Mouse (Mus musculus) kidney, embryonic 15.5 days (tissue): Measurements from ENCODE around the gene Emc9. TPM values are rescaled to one million over a fixed set of nuclear protein-coding genes. Genes with fewer than 3 reads are reported as not detected.

ENCODE experiments used
- ATAC-seq: fragments of 200-750 bp; cut with Nextera tagmentation; replicated peaks from 2 replicates; pipeline ENCODE4 v1.8.0; 2017; ENCODE audit warnings: moderate TSS enrichment; ENCODE audit not compliant: low FRiP score
- H3K27ac ChIP-seq: fragments of 300-500 bp; sonication (generic); 2 replicates; pipeline ENCODE4 v1.5.1; 2015; ENCODE audit warnings: mild to moderate bottlenecking, inconsistent platforms
- H3K27me3 ChIP-seq: fragments of 300-500 bp; sonication (generic); 2 replicates; pipeline ENCODE4 v1.6.1; 2015; ENCODE audit warnings: inconsistent platforms
- H3K36me3 ChIP-seq: fragments of 300-500 bp; sonication (generic); 2 replicates; pipeline ENCODE4 v1.6.1; 2015; ENCODE audit warnings: inconsistent platforms
- H3K4me1 ChIP-seq: fragments of 300-500 bp; sonication (generic); 2 replicates; pipeline ENCODE4 v1.6.1; 2015; ENCODE audit warnings: inconsistent platforms
- H3K4me2 ChIP-seq: fragments of 300-500 bp; sonication (generic); 2 replicates; pipeline ENCODE4 v1.6.1; 2015; ENCODE audit warnings: moderate library complexity, mild to moderate bottlenecking, inconsistent platforms
- H3K4me3 ChIP-seq: fragments of 300-500 bp; sonication (generic); replicated peaks from 2 replicates; pipeline ENCODE4 v1.5.1; 2015; ENCODE audit warnings: mild to moderate bottlenecking, inconsistent platforms
- H3K9ac ChIP-seq: fragments of 300-500 bp; sonication (generic); 2 replicates; pipeline ENCODE4 v1.6.1; 2015; ENCODE audit warnings: mild to moderate bottlenecking, inconsistent platforms
- H3K9me3 ChIP-seq: fragments of 300-500 bp; sonication (generic); replicated peaks from 2 replicates; pipeline ENCODE4 v1.6.1; 2016; ENCODE audit warnings: inconsistent platforms
- WGBS: fragments of 180-500 bp; shearing (Covaris S2); methylation state at CpG from one replicate; pipeline ENCODE4 v1.1.7; 2015; ENCODE audit warnings: mixed read lengths; 5-methylcytosine and 5-hydroxymethylcytosine counted together
- polyA plus RNA-seq: library from polyadenylated mRNA; unstranded; fragments of >200 nt; fragmentation: Nextera tagmentation; extraction: Ambion mirVana; gene quantifications from 2 replicates; pipeline ENCODE4 v1.2.1, GENCODE M21; 2015

Emc9 gene
- polyA plus RNA-seq, 1 experiment from 2014 or later, result 6.8 TPM

DNA sequence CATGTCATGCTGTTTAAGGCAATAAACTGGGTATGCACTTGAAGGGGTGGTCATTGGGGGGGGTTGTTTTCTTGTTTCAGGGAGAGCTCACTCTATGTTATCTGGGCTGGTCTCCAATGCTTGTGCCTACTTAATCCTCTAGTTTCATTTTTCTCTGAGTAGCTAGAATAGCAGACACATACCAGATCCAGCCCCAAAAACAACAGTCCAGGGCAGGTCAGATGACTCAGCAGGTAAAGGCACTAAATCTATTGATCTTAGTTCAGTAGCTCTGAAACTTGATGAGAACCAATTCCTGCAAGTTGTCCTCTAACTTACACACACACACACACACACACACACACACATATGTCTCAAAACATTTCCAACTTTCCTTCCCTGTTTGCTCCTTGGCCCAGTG, 13.3 kb downstream of the Emc9 start:
- Histone ChIP-seq H3K27ac (no peak overlapping the region), H3K36me3 (peaks cover 34% of the 10 kb centered on the region), H3K4me3 (no peak overlapping the region), H3K4me1 (peaks cover 11% of the 10 kb centered on the region), H3K4me2 (no peak overlapping the region), H3K9ac (no peak overlapping the region), H3K9me3 (no peaks in the 10 kb centered on the region), H3K27me3 (no peaks in the 10 kb centered on the region)
- ATAC-seq, result no peak

- Histone ChIP-seq H3K27me3 (no peaks in the 10 kb centered on the region), H3K4me1 (peaks cover 4% of the 10 kb centered on the region), H3K36me3 (peaks cover 46% of the 10 kb centered on the region), H3K27ac (no peak overlapping the region), H3K9me3 (no peaks in the 10 kb centered on the region), H3K4me3 (no peak overlapping the region), H3K9ac (no peak overlapping the region), H3K4me2 (no peak overlapping the region)
- no peak for ATAC-seq
- 89% methylated on average over 2 of the region's 2 CpGs for WGBS
These were observed 14.5 kb downstream of the Emc9 start for GRCm38 (mm10) chr14:55570588-55570987.

DNA sequence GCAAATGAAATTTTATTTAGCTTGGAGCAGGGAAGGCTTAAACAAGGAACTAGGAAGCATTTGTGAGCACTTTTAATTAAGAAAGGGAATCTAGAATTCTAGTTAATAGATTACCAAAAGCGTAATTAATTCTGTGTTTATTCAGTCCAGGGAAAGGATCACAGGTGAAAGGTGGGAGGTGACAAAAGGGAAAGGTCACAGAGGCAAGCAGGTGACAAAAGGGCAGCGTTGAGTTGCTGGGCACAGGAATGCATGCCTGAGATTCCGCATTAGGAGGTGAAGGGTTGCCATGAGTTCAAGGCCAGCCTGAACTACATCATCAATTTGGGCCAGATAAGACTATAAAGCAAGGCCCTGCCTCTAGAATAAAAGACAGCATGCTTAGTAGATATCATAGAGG, 17.6 kb downstream of the Emc9 start:
- no peak overlapping the region for H3K4me2 ChIP-seq
- peaks cover 76% of the 10 kb centered on the region for H3K36me3 ChIP-seq
- H3K27ac ChIP-seq, result no peak overlapping the region
- H3K27me3 ChIP-seq, result no peaks in the 10 kb centered on the region
- H3K4me1 ChIP-seq, result 0 out of 2 replicates have a peak, but pooled peaks cover 3% of the 10 kb centered on the region
- 79% methylated on average over 3 of the region's 3 CpGs for WGBS
- H3K9ac ChIP-seq, result no peak overlapping the region
- no peak for ATAC-seq
- H3K4me3 ChIP-seq, result no peak overlapping the region
- H3K9me3 ChIP-seq, result no peaks in the 10 kb centered on the region

- no peak overlapping the region for H3K4me2 ChIP-seq
- H3K4me1 ChIP-seq, result peaks cover 19% of the 10 kb centered on the region
- H3K4me3 ChIP-seq, result no peak overlapping the region
- H3K27me3 ChIP-seq, result no peaks in the 10 kb centered on the region
- H3K9ac ChIP-seq, result no peak overlapping the region
- H3K27ac ChIP-seq, result no peak overlapping the region
- 82% methylated on average over 3 of the region's 3 CpGs for WGBS
- no peak for ATAC-seq
- H3K9me3 ChIP-seq, result no peaks in the 10 kb centered on the region
- H3K36me3 ChIP-seq, result peaks cover 77% of the 10 kb centered on the region
These were observed 19.4 kb downstream of the Emc9 start for GRCm38 (mm10) chr14:55565748-55566147.

- H3K9me3 ChIP-seq, result no peaks in the 10 kb centered on the region
- H3K27me3 ChIP-seq, result no peaks in the 10 kb centered on the region
- H3K9ac ChIP-seq, result no peak overlapping the region
- 91% methylated on average over 11 of the region's 11 CpGs for WGBS
- H3K36me3 ChIP-seq, result peaks cover 58% of the 10 kb centered on the region
- H3K4me2 ChIP-seq, result no peak overlapping the region
- H3K4me1 ChIP-seq, result peaks cover 25% of the 10 kb centered on the region
- no peak overlapping the region for H3K4me3 ChIP-seq
- H3K27ac ChIP-seq, result no peak overlapping the region
- no peak for ATAC-seq
These were observed 21.9 kb downstream of the Emc9 start for GRCm38 (mm10) chr14:55563249-55563648.

DNA sequence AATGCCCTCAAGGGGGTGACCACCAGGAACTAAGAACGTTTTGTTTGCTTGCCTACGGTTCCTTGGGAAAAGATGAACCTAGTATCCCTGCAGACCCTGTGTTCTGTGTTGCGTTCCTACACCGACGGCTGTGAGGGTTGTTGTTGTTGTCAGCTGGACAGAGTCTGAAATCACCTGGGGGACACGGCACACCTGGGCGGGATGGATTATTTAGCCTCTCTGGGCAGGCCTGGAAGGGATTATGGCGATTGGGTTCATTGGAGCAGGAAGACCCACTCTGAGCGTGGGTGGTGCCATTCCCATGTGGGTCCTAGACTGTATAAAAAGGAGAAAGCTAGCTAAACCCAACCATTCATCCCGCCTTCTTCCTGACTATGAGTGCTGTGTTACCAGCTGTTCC, 23.2 kb downstream of the Emc9 start:
- Histone ChIP-seq H3K27me3 (no peaks in the 10 kb centered on the region), H3K27ac (peak overlapping the region; percentile 14; the same call in 1 of the 2 replicates), H3K4me2 (peak overlapping the region; percentile 87), H3K9me3 (no peaks in the 10 kb centered on the region), H3K36me3 (peaks cover 44% of the 10 kb centered on the region), H3K4me3 (peak overlapping the region; percentile 71), H3K9ac (no peak overlapping the region; the same call in 1 of the 2 replicates), H3K4me1 (peaks cover 32% of the 10 kb centered on the region)
- WGBS, result 76% methylated on average over 10 of the region's 10 CpGs
- ATAC-seq, result no peak

DNA sequence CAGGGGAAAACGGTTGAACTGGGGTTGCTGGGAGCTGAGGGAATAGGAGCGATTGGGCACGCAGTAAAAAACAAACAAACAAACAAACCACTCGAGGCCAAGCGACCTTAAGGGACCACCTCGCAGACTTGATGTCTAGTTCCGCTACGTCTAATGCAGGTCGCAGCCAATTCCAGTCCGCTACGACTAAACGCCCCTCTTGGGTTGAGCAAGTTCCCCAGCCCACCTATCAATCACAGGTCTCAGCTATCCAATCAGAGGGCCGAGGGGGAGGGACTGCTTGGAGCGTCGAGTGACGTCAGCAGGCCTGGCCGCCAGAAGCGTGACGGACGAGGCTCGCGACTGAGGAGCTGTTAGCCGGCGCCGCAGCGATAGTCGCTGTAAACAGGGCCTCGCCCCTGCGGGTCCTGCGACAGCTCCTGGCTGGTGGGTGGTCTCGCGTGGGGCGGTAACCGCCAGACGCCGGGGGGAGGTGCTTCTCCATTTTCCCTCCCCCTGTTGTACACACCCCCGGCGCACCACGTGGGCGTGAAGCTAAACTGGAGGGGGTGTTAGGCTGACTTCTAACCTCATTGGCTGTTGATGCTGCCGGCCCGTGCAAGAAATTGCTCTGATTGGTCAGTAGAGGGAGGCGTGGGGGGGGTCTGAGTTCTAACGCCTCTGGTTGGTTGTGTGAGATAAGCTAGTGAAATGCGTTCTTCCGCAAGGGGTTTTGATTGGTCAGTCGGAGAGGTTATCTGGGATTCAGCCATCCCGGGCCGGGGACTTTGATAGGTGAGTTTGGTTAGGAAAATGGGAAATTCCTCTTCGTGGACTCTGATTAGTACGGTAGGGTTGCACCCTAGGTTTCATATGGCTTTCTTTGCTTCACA, 24.7 kb downstream of the Emc9 start, which contains the start of gene A730061H03Rik:
Gene A730061H03Rik (minus strand): TSS at position 205 of the 872 bp plus-strand sequence.
- Histone ChIP-seq H3K27ac (peak within 1 kb of the TSS; percentile 99), H3K36me3 (peaks cover 30% of the 10 kb centered on the region), H3K4me1 (peaks cover 37% of the 10 kb centered on the region), H3K9ac (peak within 1 kb of the TSS; percentile 66), H3K27me3 (no peaks in the 10 kb centered on the region), H3K4me3 (peak within 1 kb of the TSS; percentile 71), H3K4me2 (peak within 1 kb of the TSS; percentile 87), H3K9me3 (no peaks in the 10 kb centered on the region)
- WGBS, result under 1% methylated on average over 51 of the region's 51 CpGs
- peak; percentile 97 for ATAC-seq

- peak within 1 kb of the TSS; percentile 71 for H3K4me3 ChIP-seq
- peak; percentile 90 for ATAC-seq
- peak within 1 kb of the TSS; percentile 66 for H3K9ac ChIP-seq
- H3K27ac ChIP-seq, result peak within 1 kb of the TSS; percentile 99
- H3K27me3 ChIP-seq, result no peaks in the 10 kb centered on the region
- peaks cover 37% of the 10 kb centered on the region for H3K4me1 ChIP-seq
- H3K36me3 ChIP-seq, result peaks cover 24% of the 10 kb centered on the region
- H3K9me3 ChIP-seq, result no peaks in the 10 kb centered on the region
- H3K4me2 ChIP-seq, result peak within 1 kb of the TSS; percentile 87
- WGBS, result under 1% methylated on average over 27 of the region's 27 CpGs
These were observed 25.3 kb downstream of the Emc9 start, which contains the start of gene Dcaf11 for GRCm38 (mm10) chr14:55559799-55560201. Dcaf11 (plus strand) TSS chr14:55560006.

DNA sequence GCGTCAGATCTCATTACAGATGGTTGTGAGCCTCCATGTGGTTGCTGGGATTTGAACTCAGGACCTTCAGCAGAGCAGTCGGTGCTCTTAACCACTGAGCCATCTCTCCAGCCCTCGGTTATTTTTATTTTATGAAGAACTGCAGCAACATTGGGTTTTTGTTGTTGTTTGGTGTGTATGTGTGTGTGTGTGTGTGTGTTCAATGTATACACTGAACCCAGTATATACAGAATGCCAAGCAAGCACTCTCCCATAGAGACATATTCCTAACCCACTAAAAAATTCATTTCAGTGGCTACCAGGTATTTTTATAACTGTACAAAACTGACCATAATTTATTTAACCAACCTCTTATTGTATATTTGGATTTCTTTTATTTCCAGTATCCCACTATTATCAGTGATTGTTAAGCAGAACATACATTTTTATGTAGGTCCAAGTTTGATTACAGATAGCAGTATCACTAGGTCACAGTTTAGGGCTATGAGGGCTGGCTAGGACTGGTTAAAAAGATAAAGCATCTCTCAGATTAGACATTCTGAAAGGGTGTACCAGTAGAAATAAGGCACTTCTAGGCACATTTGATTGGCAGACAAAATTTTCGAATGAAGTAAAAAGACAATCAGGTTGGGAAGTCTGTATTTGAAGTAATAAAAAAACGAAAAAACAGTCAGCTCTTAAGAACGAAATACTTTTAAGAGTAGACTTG, 26.2 kb downstream of the Emc9 start:
- Histone ChIP-seq H3K4me3 (peak overlapping the region; percentile 71), H3K27me3 (no peaks in the 10 kb centered on the region), H3K9me3 (no peaks in the 10 kb centered on the region), H3K36me3 (peaks cover 15% of the 10 kb centered on the region), H3K4me1 (peaks cover 37% of the 10 kb centered on the region), H3K27ac (peak overlapping the region; percentile 99), H3K4me2 (peak overlapping the region; percentile 87), H3K9ac (peak overlapping the region; percentile 35; the same call in 1 of the 2 replicates)
- WGBS, result 51% methylated on average over 6 of the region's 6 CpGs
- no peak for ATAC-seq

- 86% methylated on average over 3 of the region's 3 CpGs for WGBS
- H3K4me1 ChIP-seq, result peaks cover 35% of the 10 kb centered on the region
- H3K27me3 ChIP-seq, result no peaks in the 10 kb centered on the region
- H3K27ac ChIP-seq, result peak overlapping the region; percentile 84
- no peaks in the 10 kb centered on the region for H3K9me3 ChIP-seq
- H3K36me3 ChIP-seq, result peaks cover 2% of the 10 kb centered on the region
- ATAC-seq, result no peak
- no peak overlapping the region for H3K4me2 ChIP-seq
- H3K9ac ChIP-seq, result no peak overlapping the region
- no peak overlapping the region for H3K4me3 ChIP-seq
These were observed 27.5 kb downstream of the Emc9 start for GRCm38 (mm10) chr14:55557587-55557986.

- 19% methylated on average over 5 of the region's 5 CpGs for WGBS
- Histone ChIP-seq H3K4me3 (no peak overlapping the region), H3K9me3 (no peaks in the 10 kb centered on the region), H3K27ac (peak overlapping the region; percentile 84), H3K36me3 (no peaks in the 10 kb centered on the region), H3K9ac (no peak overlapping the region), H3K27me3 (no peaks in the 10 kb centered on the region), H3K4me1 (peaks cover 29% of the 10 kb centered on the region), H3K4me2 (peak overlapping the region; percentile 20; the same call in 1 of the 2 replicates)
- ATAC-seq, result no peak
These were observed 28.1 kb downstream of the Emc9 start for GRCm38 (mm10) chr14:55557003-55557402.

- Histone ChIP-seq H3K27me3 (no peaks in the 10 kb centered on the region), H3K9me3 (no peaks in the 10 kb centered on the region), H3K4me2 (no peak overlapping the region), H3K27ac (no peak overlapping the region), H3K36me3 (peaks cover under 1% of the 10 kb centered on the region), H3K9ac (no peak overlapping the region), H3K4me1 (peaks cover 18% of the 10 kb centered on the region; the same call in 1 of the 2 replicates), H3K4me3 (no peak overlapping the region)
- no peak for ATAC-seq
- 79% methylated on average over 3 of the region's 3 CpGs for WGBS
These were observed 29.3 kb downstream of the Emc9 start for GRCm38 (mm10) chr14:55555788-55556187.
